Mouse (Mus musculus): ENCODE results near the gene Rpa3. TPM values are rescaled to one million over a fixed set of nuclear protein-coding genes. Genes with fewer than 3 reads are reported as not detected.

Rpa3 gene
- total RNA-seq, 1 experiment = 59.9 TPM

DNA sequence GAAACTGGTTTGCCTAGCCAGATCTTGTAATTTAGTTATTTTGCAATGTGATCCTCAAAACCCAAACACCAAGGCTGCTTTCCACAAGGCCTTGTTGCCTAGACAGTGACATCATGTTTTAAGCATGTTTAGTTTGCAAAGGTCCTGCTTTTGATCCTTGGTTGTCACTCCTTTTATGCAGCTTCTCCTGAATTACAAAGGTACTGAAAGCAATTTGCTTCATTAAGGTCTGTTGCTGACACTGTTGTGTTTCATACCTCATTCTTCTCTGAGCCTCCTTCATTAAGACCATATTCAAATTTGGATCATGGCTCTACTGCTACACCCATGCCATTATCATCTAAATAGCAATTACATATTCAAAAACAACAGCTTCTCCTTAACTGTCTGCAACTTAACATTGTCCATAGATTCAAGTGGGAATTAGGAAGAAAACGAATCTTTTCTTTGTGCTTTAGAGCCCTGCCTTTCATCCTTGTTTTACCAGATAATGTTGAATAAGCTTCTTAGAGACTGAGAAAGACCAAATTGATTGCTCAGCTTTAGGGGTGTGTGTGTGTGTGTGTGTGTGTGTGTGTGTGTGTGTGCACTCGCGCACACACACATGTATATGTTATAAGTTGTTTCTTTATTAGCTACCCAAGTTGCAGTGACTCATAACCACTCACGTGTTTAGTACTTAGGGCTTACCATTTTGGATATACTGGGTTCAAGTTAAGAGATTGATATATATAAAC, 35.2 kb upstream of the Rpa3 start:
- no peak overlapping the region for H3K9ac ChIP-seq (ENCODE audit: insufficient read depth, low read depth, low read length, poor library complexity, severe bottlenecking)
- in situ Hi-C loops (cut with MboI; ENCODE audit: low sequenced_read_pairs in 2 of 2, unreplicated experiment in 2 of 2) = no loop called here
- H3K27ac ChIP-seq (ENCODE audit: insufficient read depth, low read depth, low read length, poor library complexity, severe bottlenecking) = no peak overlapping the region
- H3K4me3 ChIP-seq (ENCODE audit: insufficient read depth in 1 of 2, low read depth in 1 of 2, low read length in 2 of 2, poor library complexity in 1 of 2, severe bottlenecking in 1 of 2) = no peak overlapping the region
- H3K36me3 ChIP-seq (ENCODE audit: control insufficient read depth, insufficient read depth, low read length, poor library complexity, severe bottlenecking) = no peaks in the 10 kb centered on the region
- TF ChIP-seq MAFK (IDR thresholded peaks at IDR 0.05; ENCODE audit: insufficient read depth, low read depth, low read length) (no peak), ZC3H11A (IDR thresholded peaks at IDR 0.05; ENCODE audit: borderline replicate concordance, low read depth, low read length) (no peak), CHD2 (IDR thresholded peaks at IDR 0.05; ENCODE audit: low read depth, low read length) (no peak), HCFC1 (IDR thresholded peaks at IDR 0.05; ENCODE audit: borderline replicate concordance, insufficient read depth, low read length) (no peak), ZNF384 (IDR thresholded peaks at IDR 0.05; ENCODE audit: low read depth, low read length) (no peak)
- no peaks in the 10 kb centered on the region for H3K4me1 ChIP-seq (ENCODE audit: control insufficient read depth in 2 of 2, insufficient read depth in 2 of 2, low read length in 2 of 2, poor library complexity in 1 of 2)
- H3K9me3 ChIP-seq (ENCODE audit: control insufficient read depth, insufficient read depth, low read depth, low read length) = no peaks in the 10 kb centered on the region
- DNase-seq (ENCODE audit: low read depth, low spot score) = no peak

DNA sequence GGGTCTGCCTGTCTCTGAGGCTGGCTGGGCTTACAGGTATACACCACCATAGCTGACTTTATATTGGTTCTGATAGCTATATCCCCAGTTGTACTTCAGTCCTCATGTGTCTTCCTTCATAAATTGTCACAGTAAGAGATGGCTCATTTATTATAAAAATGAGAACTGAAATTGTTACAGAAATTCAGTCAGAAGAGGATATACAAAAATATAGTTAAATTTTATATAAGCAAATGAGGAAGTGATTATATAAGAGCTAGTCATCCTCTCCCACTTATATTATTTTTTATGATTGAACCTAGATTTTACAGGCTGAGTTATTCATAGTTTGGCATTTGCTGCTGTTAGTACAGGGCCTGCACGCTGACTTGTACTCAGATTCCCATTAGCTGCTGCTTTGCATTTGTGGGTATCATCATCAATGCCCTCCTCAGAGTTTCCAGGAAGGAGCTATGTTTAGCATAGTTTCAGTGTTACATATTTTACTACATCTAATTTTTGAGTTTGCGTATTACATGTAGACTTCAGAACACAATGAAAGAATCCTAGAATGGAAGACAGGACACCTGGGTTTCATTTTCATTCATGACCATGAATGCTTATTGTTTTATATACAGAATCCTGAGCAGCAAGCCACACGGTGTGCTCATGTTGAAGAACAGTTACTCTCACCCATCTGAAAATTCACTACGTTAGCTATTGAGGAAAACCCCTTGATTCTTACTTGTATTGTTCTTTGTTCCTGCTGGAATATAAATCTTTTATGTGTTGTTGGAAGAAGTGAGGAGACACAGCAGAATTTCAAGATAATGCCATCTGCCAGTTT, 30.0 kb upstream of the Rpa3 start:
- H3K9me3 ChIP-seq (ENCODE audit: control insufficient read depth, insufficient read depth, low read depth, low read length) = no peaks in the 10 kb centered on the region
- no peaks in the 10 kb centered on the region for H3K36me3 ChIP-seq (ENCODE audit: control insufficient read depth, insufficient read depth, low read length, poor library complexity, severe bottlenecking)
- H3K4me3 ChIP-seq (ENCODE audit: insufficient read depth in 1 of 2, low read depth in 1 of 2, low read length in 2 of 2, poor library complexity in 1 of 2, severe bottlenecking in 1 of 2) = no peak overlapping the region
- H3K4me1 ChIP-seq (ENCODE audit: control insufficient read depth in 2 of 2, insufficient read depth in 2 of 2, low read length in 2 of 2, poor library complexity in 1 of 2) = no peaks in the 10 kb centered on the region
- H3K27ac ChIP-seq (ENCODE audit: insufficient read depth, low read depth, low read length, poor library complexity, severe bottlenecking) = no peak overlapping the region
- H3K9ac ChIP-seq (ENCODE audit: insufficient read depth, low read depth, low read length, poor library complexity, severe bottlenecking) = no peak overlapping the region
- in situ Hi-C loops (cut with MboI; ENCODE audit: low sequenced_read_pairs in 2 of 2, unreplicated experiment in 2 of 2) = no loop called here
- TF ChIP-seq ZC3H11A (IDR thresholded peaks at IDR 0.05; ENCODE audit: borderline replicate concordance, low read depth, low read length) = no peak
- TF ChIP-seq MAFK (IDR thresholded peaks at IDR 0.05; ENCODE audit: insufficient read depth, low read depth, low read length) = no peak
- no peak for TF ChIP-seq HCFC1 (IDR thresholded peaks at IDR 0.05; ENCODE audit: borderline replicate concordance, insufficient read depth, low read length)
- no peak for DNase-seq (ENCODE audit: low read depth, low spot score)

DNA sequence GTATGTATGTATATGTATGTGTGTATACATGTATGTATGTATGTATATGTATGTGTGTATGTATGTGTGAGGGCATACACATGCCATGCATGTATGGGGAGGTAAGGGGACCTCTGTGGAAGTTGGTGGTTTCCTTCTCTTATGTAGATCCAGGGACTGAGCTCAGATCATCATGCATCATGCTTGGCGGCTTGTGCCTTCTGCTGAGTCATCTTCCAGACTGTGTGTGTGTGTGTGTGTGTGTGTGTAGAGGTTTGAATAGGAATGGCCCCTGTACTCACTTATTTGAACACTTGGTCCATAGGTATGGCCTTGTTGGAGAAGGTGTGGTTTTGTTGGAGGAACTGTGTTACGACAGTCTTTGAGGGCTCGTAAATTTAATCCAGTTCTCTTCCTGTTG, 27.2 kb upstream of the Rpa3 start:
- DNase-seq (ENCODE audit: low read depth, low spot score) = no peak
- H3K27ac ChIP-seq (ENCODE audit: insufficient read depth, low read depth, low read length, poor library complexity, severe bottlenecking) = no peak overlapping the region
- TF ChIP-seq CHD2 (IDR thresholded peaks at IDR 0.05; ENCODE audit: low read depth, low read length) = no peak
- no peak for TF ChIP-seq MAFK (IDR thresholded peaks at IDR 0.05; ENCODE audit: insufficient read depth, low read depth, low read length)
- TF ChIP-seq ZC3H11A (IDR thresholded peaks at IDR 0.05; ENCODE audit: borderline replicate concordance, low read depth, low read length) = no peak
- TF ChIP-seq HCFC1 (IDR thresholded peaks at IDR 0.05; ENCODE audit: borderline replicate concordance, insufficient read depth, low read length) = no peak
- no peak for TF ChIP-seq ZNF384 (IDR thresholded peaks at IDR 0.05; ENCODE audit: low read depth, low read length)
- no peaks in the 10 kb centered on the region for H3K9me3 ChIP-seq (ENCODE audit: control insufficient read depth, insufficient read depth, low read depth, low read length)
- no peaks in the 10 kb centered on the region for H3K36me3 ChIP-seq (ENCODE audit: control insufficient read depth, insufficient read depth, low read length, poor library complexity, severe bottlenecking)
- H3K4me1 ChIP-seq (ENCODE audit: control insufficient read depth in 2 of 2, insufficient read depth in 2 of 2, low read length in 2 of 2, poor library complexity in 1 of 2) = no peaks in the 10 kb centered on the region
- no peak overlapping the region for H3K9ac ChIP-seq (ENCODE audit: insufficient read depth, low read depth, low read length, poor library complexity, severe bottlenecking)
- in situ Hi-C loops (cut with MboI; ENCODE audit: low sequenced_read_pairs in 2 of 2, unreplicated experiment in 2 of 2) = no loop called here
- no peak overlapping the region for H3K4me3 ChIP-seq (ENCODE audit: insufficient read depth in 1 of 2, low read depth in 1 of 2, low read length in 2 of 2, poor library complexity in 1 of 2, severe bottlenecking in 1 of 2)

DNA sequence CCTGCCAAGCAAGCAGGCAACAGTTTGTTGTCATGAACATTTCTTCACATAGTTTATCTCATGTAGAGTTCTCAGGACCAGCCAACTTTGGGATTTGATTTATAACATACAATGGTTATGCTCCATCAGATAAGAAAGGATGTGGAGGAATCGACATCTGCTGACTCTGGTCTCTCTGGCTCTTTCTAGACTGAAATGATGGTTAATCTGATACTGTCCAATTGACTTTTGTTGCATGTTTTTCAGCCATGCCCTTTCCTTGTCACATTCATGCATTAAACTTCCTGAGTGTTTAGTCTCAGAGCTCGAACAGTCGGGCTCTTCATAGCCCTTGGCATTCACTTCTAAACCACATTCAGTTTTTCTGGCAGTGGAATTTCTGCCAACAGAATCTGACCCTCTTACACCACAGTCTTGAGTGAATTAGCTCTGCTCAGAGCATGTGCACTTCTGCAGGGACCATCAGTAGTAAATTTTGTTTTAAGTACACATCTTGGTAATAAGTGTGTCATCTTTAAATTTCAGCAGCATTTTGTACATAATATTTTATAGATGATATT, 26.5 kb upstream of the Rpa3 start:
- H3K4me3 ChIP-seq (ENCODE audit: insufficient read depth in 1 of 2, low read depth in 1 of 2, low read length in 2 of 2, poor library complexity in 1 of 2, severe bottlenecking in 1 of 2) = no peak overlapping the region
- H3K9me3 ChIP-seq (ENCODE audit: control insufficient read depth, insufficient read depth, low read depth, low read length) = no peaks in the 10 kb centered on the region
- H3K9ac ChIP-seq (ENCODE audit: insufficient read depth, low read depth, low read length, poor library complexity, severe bottlenecking) = no peak overlapping the region
- in situ Hi-C loops (cut with MboI; ENCODE audit: low sequenced_read_pairs in 2 of 2, unreplicated experiment in 2 of 2) = no loop called here
- no peaks in the 10 kb centered on the region for H3K36me3 ChIP-seq (ENCODE audit: control insufficient read depth, insufficient read depth, low read length, poor library complexity, severe bottlenecking)
- no peak for DNase-seq (ENCODE audit: low read depth, low spot score)
- no peaks in the 10 kb centered on the region for H3K4me1 ChIP-seq (ENCODE audit: control insufficient read depth in 2 of 2, insufficient read depth in 2 of 2, low read length in 2 of 2, poor library complexity in 1 of 2)
- TF ChIP-seq ZNF384 (IDR thresholded peaks at IDR 0.05; ENCODE audit: low read depth, low read length) = no peak
- TF ChIP-seq ZC3H11A (IDR thresholded peaks at IDR 0.05; ENCODE audit: borderline replicate concordance, low read depth, low read length) = no peak
- TF ChIP-seq MAFK (IDR thresholded peaks at IDR 0.05; ENCODE audit: insufficient read depth, low read depth, low read length) = no peak
- no peak for TF ChIP-seq HCFC1 (IDR thresholded peaks at IDR 0.05; ENCODE audit: borderline replicate concordance, insufficient read depth, low read length)
- TF ChIP-seq CHD2 (IDR thresholded peaks at IDR 0.05; ENCODE audit: low read depth, low read length) = no peak
- no peak overlapping the region for H3K27ac ChIP-seq (ENCODE audit: insufficient read depth, low read depth, low read length, poor library complexity, severe bottlenecking)

All from ES-E14 (cell line).